Mouse (Mus musculus): ENCODE data around the gene Ulk1. TPM values are rescaled to one million over a fixed set of nuclear protein-coding genes. Genes with fewer than 3 reads are reported as not detected.
"Not testable (repeated sequence)": the region's sequence is repeated elsewhere in the genome, so short reads cannot be mapped to it uniquely, and the experiment has no call there.

The Ulk1 gene
- 15.6 and 24.0 TPM in 2 replicates for total RNA-seq (2017)

DNA sequence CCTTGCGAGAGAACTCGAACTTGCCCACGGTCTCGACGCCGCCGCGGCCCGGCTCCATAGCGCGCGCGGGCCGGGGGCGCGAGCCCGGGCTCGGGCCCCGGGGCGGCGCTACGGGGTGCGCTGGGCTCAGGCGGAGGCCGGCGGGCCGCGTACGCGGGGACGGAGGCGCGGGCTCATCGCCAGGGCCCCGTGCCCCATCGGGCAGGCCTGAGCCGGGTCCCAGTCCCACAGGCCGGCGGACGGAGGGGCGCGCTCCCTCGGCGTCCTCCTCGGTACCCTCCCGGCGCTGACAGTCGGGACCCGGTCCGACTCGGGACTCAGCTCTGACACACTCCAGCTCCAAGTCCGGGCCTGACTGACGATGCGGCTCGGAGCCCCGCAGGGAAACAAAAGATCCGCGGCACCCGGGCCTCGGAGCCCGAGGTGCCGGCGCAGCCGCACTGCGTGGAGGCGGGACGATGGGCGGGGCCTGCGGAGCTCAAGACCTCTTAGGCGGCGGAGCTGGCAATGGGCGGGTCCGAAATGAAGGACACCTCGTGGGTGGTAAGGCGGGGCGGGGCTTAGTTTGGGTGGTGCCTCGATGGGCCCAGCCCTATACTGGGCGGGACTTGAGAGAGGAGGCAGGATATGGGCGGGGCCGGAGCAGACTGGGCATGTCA lies at the start of gene Ulk1:
TSS of gene Ulk1 (minus strand) at position 431 of the 659 bp plus-strand sequence.
- peak; percentile 87 to 88 for ATAC-seq (replicated peaks in 1 of 2; ENCODE audit: insufficient read depth in 1 of 2, low FRiP score in 2 of 2, low TSS enrichment in 1 of 2, low read depth in 1 of 2, poor library complexity in 2 of 2, severe bottlenecking in 2 of 2)

DNA sequence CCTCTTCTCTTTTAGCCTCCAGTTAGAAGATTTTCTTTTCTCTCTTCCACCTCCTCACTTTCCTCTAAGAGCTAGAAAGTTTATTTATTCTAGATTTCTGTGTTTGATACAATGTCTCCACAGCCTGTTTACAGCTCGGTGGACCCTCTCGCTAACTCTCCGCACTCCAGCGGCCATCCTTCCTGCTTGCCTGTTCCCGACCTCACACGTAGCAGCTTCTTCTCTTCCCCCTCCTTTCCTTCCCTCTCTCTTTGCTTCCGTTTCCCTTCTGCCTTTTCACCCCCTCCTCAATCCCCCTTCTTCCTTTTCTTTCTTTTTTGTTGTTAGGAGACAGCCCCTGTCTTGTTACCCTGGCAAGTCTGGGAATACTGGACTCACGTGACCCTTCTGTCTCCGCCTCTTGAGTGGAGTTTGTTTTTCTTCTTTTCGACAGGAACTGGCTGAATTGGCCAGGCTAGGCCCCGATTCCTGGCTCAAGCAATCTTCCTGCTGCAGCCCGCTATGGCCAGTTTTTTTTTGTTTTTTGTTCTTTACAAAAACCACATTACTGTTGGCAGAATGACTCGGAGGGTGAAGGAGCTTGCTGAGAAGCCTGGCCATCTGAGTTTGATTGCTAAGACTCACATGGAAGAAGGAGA lies 49.2 kb upstream of the Ulk1 start:
- ATAC-seq (replicated peaks in 1 of 2; ENCODE audit: insufficient read depth in 1 of 2, low FRiP score in 2 of 2, low TSS enrichment in 1 of 2, low read depth in 1 of 2, poor library complexity in 2 of 2, severe bottlenecking in 2 of 2), result peak in 1 of 2 experiments; percentile 36; a peak in 1 of 4 replicates

DNA sequence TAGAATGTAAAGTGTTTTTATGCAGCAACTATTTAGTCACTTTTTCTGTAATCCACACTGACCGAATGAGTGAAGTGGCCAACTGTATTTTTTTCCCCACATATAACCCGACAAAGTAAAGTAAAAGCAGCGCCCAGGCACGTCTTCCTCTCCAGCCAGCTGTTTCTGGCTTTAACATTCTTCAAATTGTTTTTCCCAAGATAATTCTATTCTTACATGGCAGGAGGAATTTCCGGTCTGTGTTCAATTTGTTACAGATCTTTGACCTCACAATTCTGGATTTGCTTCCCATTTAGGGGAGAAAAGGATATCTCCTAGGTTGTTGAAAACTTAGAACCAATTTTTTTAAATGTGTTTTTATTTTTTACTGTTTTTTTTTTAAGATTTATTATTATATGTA lies 47.2 kb upstream of the Ulk1 start:
- no peak for ATAC-seq (replicated peaks in 1 of 2; ENCODE audit: insufficient read depth in 1 of 2, low FRiP score in 2 of 2, low TSS enrichment in 1 of 2, low read depth in 1 of 2, poor library complexity in 2 of 2, severe bottlenecking in 2 of 2)

DNA sequence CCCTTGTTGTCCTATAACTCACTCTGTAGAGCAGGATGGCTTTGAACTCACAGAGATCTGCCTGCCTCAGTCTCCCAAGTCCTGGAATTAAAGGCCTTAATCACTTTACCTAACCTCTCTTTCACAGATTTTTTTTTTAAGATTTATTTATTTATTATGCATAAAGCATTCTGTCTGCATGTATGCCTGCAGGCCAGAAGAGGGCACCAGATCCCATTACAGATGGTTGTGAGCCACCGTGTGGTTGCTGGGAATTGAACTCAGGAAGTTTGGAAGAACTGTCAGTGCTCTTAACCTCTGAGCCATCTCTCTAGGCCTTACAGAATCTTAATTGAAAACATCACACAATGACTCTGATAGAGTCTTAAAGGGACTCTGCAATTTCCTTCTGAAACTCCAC lies 43.1 kb upstream of the Ulk1 start:
- ATAC-seq (replicated peaks in 1 of 2; ENCODE audit: insufficient read depth in 1 of 2, low FRiP score in 2 of 2, low TSS enrichment in 1 of 2, low read depth in 1 of 2, poor library complexity in 2 of 2, severe bottlenecking in 2 of 2), result no peak

DNA sequence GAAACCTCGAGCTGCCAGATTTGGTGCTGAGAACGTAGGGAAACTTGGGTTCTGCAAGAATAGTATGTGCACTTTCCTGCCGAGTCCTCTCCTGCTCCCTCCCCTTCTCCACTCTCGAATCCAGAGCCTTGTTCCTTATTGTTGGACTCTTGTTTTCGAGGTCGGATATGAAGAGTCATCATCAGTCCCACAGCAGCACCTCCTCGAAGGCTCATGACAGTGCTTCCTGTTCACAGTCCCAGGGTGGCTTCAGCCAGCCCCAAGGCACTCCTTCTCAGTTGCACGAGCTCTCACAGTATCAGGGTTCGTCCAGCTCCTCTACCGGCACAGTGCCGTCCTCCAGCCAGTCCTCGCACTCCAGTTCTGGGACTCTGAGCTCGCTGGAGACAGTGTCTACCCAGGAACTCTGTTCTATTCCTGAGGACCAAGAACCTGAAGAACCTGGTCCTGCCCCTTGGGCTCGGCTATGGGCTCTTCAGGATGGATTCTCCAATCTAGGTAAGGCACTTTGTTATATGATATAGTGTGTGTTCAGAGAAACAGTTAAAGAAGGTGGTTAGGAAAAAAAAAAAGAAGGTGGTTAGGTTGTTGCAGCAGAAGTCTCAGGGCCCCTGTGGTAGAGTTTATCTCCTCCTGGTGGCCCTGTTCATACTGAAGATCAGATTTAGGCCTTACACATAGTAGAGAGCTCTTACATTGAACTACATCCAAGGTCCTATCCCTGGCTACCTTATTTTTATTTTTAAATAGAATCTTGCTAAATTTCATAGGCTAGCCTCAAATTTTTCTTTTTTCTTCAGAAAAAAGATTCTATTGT lies 31.4 kb upstream of the Ulk1 start:
- no peak for ATAC-seq (replicated peaks in 1 of 2; ENCODE audit: insufficient read depth in 1 of 2, low FRiP score in 2 of 2, low TSS enrichment in 1 of 2, low read depth in 1 of 2, poor library complexity in 2 of 2, severe bottlenecking in 2 of 2)

DNA sequence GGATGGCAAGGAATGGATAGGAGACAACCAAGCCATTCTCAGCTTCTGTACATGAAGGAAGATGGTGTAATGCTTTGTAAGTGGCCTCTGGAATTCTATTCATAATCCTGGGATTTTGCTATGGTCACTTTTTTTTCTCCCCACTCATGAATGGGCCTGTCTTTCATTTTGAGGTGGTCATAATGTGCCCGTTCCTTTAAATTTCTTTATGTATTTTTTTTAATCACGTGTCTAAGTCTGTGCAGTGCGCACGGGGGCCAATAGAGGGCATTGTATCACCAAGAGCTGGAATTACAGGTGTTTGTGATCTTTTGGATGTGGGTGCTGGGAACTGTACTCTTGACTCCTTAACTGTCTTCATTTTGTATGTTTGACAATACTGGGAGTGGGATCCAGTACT lies 30.6 kb upstream of the Ulk1 start:
- no peak for ATAC-seq (replicated peaks in 1 of 2; ENCODE audit: insufficient read depth in 1 of 2, low FRiP score in 2 of 2, low TSS enrichment in 1 of 2, low read depth in 1 of 2, poor library complexity in 2 of 2, severe bottlenecking in 2 of 2)

DNA sequence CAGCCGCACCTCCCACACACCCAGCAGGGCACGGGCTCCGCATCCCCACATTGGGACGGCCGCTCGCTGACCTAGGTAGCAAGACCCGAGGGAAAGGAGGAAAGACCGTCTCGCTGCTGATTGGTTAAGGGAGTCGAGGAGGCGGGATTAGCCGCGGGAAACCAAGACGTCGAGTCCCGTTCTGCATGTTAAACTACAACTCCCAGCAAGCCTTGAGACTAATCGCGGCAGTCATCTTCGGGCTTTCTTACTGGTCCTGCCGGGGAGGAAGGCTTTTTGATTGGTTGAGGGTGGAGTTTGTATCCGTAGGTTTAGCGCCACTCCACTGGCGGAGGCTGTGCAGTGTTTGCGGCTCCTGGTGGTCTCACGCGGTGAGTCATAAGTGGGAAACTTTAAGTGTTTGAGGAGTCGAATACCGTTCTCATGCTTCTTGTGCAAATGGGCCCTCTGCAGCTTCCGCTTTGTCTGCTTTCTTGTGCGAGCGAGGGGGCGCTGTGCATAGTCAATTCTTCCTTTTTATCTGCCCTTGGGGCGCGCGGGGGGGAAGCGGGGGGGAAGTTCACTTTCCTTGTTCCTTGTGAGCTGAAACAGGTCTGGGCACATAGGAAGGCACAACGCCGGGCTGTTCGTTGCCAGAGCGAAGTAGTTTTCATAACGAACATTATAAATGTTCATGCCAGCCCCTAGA lies 29.9 kb upstream of the Ulk1 start, which contains the start of the genes Hscb and Chek2:
TSS of gene Hscb (minus strand) at position 100 of the 688 bp plus-strand sequence.
TSS of gene Chek2 (plus strand) at position 302 of the 688 bp plus-strand sequence.
- ATAC-seq (replicated peaks in 1 of 2; ENCODE audit: insufficient read depth in 1 of 2, low FRiP score in 2 of 2, low TSS enrichment in 1 of 2, low read depth in 1 of 2, poor library complexity in 2 of 2, severe bottlenecking in 2 of 2), result peak; percentile 91 to 96

DNA sequence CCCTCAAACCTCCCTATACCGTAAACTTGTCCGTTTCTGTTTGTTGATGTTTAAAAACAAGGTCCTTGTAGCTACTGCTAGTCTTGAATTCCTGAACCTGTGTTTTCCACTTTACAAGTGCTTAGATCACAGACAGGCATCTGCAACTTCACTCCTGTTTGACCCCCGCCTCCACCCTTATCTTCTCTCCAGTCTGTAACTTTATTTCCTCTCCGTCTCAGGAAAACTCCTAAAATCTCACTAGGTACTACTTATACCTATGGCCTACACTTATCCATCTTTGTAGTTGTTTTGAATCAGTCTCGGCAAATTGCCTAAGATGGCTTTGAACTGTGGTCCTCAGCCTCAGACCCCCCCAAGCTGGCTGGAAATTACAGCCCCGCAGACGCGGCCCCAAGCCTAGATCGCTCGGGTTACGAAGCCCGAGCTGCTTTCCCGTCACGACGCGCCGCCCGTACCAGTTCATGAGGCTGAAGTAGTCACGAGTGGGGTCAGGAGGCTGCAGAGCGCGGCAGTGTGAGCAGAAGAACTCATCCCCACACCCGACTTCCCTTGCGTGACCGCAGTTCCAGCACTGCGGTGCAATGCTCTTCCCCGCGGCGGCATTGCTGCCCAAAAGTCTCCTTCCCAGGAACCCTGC lies 29.3 kb upstream of the Ulk1 start:
- ATAC-seq (replicated peaks in 1 of 2; ENCODE audit: insufficient read depth in 1 of 2, low FRiP score in 2 of 2, low TSS enrichment in 1 of 2, low read depth in 1 of 2, poor library complexity in 2 of 2, severe bottlenecking in 2 of 2), result peak in 1 of 2 experiments; percentile 46; a peak in 2 of 4 replicates

DNA sequence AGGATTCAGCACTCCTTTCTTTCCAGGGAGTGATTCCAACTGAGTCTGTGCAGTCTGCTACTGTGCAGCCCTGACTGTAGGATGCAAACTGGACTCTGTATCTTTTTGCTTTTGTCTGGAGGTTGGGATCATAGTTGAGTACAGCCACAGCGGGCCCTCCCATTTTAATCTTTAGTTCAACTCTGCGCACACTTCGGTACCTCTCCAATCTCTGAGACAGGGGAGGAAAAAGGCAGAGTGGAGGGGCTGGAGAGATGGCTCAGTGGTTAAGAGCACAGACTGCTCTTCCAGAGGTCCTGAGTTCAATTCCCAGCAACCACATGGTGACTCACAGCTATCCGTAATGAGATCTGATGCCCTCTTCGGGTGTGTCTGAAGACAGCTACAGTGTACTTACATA lies 28.1 kb upstream of the Ulk1 start:
- not testable (repeated sequence) for ATAC-seq (replicated peaks in 1 of 2; ENCODE audit: insufficient read depth in 1 of 2, low FRiP score in 2 of 2, low TSS enrichment in 1 of 2, low read depth in 1 of 2, poor library complexity in 2 of 2, severe bottlenecking in 2 of 2)

DNA sequence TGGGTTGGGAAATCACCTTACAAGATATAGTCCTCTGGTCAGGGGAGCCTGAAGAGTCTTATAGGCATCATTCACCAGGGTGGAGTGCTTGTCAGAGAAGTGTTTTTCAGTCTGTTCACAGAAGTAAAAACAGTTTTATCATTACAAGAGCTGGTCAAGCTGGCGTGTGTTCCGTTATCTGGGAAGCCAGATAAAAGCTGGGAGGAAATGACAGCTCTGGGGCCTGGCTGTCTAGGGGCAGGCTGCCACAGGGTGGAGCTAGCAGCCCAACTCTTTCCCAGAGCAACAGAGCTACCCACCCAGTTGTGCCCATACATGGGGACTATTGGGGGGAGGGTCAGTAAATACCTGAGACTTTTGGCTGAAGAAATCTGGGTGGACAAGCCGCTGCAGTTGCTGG lies 26.1 kb upstream of the Ulk1 start:
- peak; percentile 34 to 47; a peak in 3 of 4 replicates for ATAC-seq (replicated peaks in 1 of 2; ENCODE audit: insufficient read depth in 1 of 2, low FRiP score in 2 of 2, low TSS enrichment in 1 of 2, low read depth in 1 of 2, poor library complexity in 2 of 2, severe bottlenecking in 2 of 2)

DNA sequence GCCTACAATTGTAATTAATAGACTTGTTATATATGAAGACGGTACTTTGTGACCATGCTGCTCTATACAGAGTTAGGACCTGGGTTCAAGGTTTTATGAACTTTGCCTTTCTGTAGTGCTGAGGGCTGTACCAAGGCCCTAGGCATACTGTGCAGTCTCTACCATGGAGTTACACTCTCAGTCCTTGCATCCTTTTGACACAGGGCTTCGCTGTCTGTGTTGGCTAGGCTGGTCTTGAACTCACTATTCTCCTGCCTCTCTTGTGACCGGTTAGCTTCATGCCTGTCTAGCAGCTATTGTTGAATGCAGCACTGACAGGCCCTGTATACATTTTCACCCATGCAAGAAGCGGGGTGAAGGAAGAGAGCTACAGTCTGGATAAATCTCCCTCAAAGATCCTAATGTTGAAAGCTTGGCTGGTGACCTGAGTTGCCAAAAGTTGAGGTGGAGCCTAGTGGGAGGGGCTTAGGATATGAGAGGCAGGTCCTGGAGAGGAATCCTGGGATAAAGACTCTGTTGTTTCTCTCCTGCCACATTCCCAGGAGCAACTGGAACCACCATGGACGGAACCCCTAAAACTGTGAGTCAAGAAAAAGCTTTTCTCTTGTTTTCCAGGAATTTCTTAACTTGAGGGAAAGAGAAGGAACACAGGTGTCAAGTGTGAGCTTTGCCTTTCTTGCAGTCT lies 21.3 kb upstream of the Ulk1 start:
- ATAC-seq (replicated peaks in 1 of 2; ENCODE audit: insufficient read depth in 1 of 2, low FRiP score in 2 of 2, low TSS enrichment in 1 of 2, low read depth in 1 of 2, poor library complexity in 2 of 2, severe bottlenecking in 2 of 2), result no peak

DNA sequence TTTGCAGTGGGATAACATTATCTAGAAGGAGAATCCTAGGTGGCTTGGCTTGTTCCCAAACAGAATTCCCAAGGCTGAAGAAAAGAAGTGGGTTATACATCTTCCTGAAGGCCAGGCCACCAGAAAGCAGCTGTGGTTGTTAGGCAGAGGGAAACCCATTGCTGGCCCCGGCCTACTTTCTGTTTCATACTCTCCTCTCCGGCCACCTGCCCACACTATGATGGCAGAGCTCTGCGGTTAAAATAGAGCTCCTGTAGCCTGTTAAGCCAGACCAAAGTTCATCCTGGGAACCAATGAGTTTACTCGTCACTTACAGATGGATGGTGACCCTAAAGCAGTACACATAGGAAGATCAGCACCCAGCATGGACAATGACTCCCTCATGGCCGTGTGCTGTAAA lies 17.7 kb upstream of the Ulk1 start:
- no peak for ATAC-seq (replicated peaks in 1 of 2; ENCODE audit: insufficient read depth in 1 of 2, low FRiP score in 2 of 2, low TSS enrichment in 1 of 2, low read depth in 1 of 2, poor library complexity in 2 of 2, severe bottlenecking in 2 of 2)

DNA sequence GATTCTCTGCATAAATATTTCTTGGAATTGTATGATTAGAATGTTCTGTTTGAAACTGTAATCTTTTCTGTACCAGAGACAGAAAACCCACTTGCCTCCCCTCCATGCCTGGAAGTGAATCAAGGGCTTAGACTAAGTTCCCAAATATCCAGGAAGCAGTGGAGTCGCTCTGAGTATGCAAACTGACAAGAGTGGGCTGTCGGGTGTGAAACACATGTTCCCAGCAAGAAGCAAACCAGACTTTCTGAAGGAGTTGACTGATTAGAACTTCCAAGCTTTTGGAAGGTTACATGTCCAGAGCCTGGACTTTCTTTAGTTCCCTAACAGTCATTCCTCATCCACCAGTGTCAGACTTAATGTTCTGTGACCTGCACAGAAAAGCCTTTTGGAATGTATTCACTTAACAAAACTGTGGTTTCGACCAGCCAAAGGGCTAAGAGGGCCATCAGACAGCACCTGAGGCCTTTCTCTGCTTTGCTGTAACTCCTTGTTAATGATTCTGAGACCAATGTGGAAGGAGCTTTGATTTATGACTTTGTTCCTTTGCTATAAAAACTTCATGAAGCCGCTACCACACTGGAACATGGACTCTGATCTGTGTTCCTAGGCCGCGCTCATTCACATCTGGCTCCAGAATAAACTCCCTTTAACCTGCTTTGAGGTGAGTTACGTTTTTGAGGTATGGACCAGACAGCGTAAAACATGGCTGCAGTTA lies 17.0 kb upstream of the Ulk1 start:
- no peak for ATAC-seq (replicated peaks in 1 of 2; ENCODE audit: insufficient read depth in 1 of 2, low FRiP score in 2 of 2, low TSS enrichment in 1 of 2, low read depth in 1 of 2, poor library complexity in 2 of 2, severe bottlenecking in 2 of 2)

DNA sequence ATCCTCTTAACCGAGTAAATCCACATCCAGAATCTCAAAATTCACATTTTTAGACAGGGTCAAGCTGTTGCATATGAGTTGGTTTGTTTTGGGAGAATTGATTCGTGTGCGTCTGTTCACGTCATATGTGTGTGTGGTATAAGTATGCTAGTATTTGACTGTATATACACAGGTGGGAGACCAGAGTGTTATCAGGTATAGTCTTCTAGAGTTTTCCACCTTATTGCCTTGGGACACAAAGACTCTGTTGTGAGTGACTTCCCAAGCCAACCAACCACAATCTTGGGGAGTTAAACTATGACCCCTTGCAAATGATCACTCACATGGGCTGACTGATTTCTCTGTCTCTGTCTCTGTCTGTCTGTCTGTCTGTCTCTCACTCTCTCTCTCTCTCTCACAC lies 14.5 kb upstream of the Ulk1 start:
- ATAC-seq (replicated peaks in 1 of 2; ENCODE audit: insufficient read depth in 1 of 2, low FRiP score in 2 of 2, low TSS enrichment in 1 of 2, low read depth in 1 of 2, poor library complexity in 2 of 2, severe bottlenecking in 2 of 2), result no peak

DNA sequence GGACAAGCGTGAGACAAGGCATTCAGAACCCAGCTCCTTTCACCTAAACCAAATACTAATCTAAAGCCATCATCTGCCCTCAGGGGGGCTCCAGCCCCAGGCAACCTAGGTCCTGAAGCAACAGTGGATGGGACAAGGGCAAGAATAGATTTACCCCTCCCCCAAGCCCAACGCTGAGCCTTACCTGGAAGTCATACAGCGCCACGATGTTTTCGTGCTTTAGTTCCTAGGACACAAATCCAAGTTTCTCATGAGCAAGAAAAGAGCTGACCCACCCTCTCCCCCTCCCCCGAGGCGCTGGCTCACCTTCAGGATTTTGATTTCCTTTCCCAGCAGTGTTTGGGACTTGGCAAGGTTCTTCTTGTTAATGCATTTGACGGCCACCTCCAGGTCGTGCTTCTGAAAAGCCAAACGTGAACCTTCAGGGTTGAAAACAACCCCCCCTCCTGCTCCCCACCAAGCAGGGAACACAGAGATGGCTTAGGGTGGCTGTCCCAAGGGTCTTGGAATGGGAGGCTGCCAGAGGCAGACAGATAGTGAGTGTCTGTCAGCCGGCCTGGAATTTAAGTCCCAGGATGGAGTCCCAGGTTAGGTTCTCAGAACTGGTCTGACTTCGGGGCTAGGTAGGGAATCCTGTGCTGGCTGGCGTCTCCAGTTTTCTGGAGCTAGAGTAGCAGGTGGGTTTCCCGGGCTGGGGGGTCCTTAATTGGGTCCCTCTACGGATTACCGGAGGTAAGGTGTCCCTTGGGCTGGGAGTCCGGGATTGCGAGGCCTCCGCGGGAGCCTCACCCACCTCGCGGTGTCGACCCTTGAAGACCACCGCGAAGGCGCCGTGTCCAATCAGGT lies 853 bp downstream of the Ulk1 start:
- no peak for ATAC-seq (replicated peaks in 1 of 2; ENCODE audit: insufficient read depth in 1 of 2, low FRiP score in 2 of 2, low TSS enrichment in 1 of 2, low read depth in 1 of 2, poor library complexity in 2 of 2, severe bottlenecking in 2 of 2)
